Mouse (Mus musculus): Measurements from ENCODE around the gene Mmp17.

- no peak for TF ChIP-seq CTCF (IDR thresholded peaks at IDR 0.05; ENCODE audit: extremely low read depth, insufficient read length, insufficient replicate concordance, low read depth, low read length)
- TF ChIP-seq POLR2A (IDR thresholded peaks at IDR 0.05; ENCODE audit: low read depth, low read length): no peak
Observed at GRCm38 (mm10) chr5:129607476-129607875, 23.5 kb downstream of the Mmp17 start.

All from small intestine, adult 2 months (tissue).